Mouse (Mus musculus): ENCODE measurements around the gene Mov10. TPM values are rescaled to one million over a fixed set of nuclear protein-coding genes. Genes with fewer than 3 reads are reported as not detected.
"Not testable (repeated sequence)": the region's sequence is repeated elsewhere in the genome, so short reads cannot be mapped to it uniquely, and the experiment has no call there.

Gene Mov10
- polyA plus RNA-seq, 1 experiment: 14.2 TPM

- no peak for DNase-seq
- 23% methylated on average over 5 of the region's 5 CpGs for WGBS
- H3K36me3 ChIP-seq (ENCODE audit: control insufficient read depth, insufficient read depth, low read length): no peaks in the 10 kb centered on the region
- TF ChIP-seq POLR2A (IDR thresholded peaks at IDR 0.05; ENCODE audit: low read depth, low read length) (no peak), CTCF (conservative IDR thresholded peaks at IDR 0.05; ENCODE audit: insufficient read depth, insufficient read length, low read depth, low read length) (no peak)
- H3K27me3 ChIP-seq (replicated peaks; ENCODE audit: control insufficient read depth, insufficient read depth, low read length): no peaks in the 10 kb centered on the region; the same call in 1 of the 2 replicates
- H3K4me3 ChIP-seq (ENCODE audit: insufficient read depth, low read depth, low read length): 0 out of 2 replicates have a peak overlapping the region, but pooled peaks have one; percentile 36
- H3K27ac ChIP-seq (ENCODE audit: insufficient read depth, low read depth, low read length): no peak overlapping the region
- H3K4me1 ChIP-seq (ENCODE audit: control insufficient read depth, insufficient read depth, low read length): no peaks in the 10 kb centered on the region
Observed at GRCm38 (mm10) chr3:104758869-104759268, 59.5 kb downstream of the Mov10 start.

- 2% methylated on average over 27 of the region's 27 CpGs for WGBS
- Histone ChIP-seq H3K27ac (ENCODE audit: insufficient read depth, low read depth, low read length) (no peak overlapping the region), H3K4me1 (ENCODE audit: control insufficient read depth, insufficient read depth, low read length) (no peaks in the 10 kb centered on the region), H3K27me3 (replicated peaks; ENCODE audit: control insufficient read depth, insufficient read depth, low read length) (no peaks in the 10 kb centered on the region; the same call in 1 of the 2 replicates), H3K4me3 (ENCODE audit: insufficient read depth, low read depth, low read length) (peak overlapping the region; percentile 36; the same call in 1 of the 2 replicates), H3K36me3 (ENCODE audit: control insufficient read depth, insufficient read depth, low read length) (no peaks in the 10 kb centered on the region)
- TF ChIP-seq POLR2A (IDR thresholded peaks at IDR 0.05; ENCODE audit: low read depth, low read length) (no peak), CTCF (conservative IDR thresholded peaks at IDR 0.05; ENCODE audit: insufficient read depth, insufficient read length, low read depth, low read length) (peak; percentile 61)
- DNase-seq: peak; percentile 41
Observed at GRCm38 (mm10) chr3:104758406-104758805, 60.0 kb downstream of the Mov10 start.

GRCm38 (mm10) chr3:104752845-104753244, 65.5 kb downstream of the Mov10 start:
- not testable (repeated sequence) for H3K36me3 ChIP-seq (ENCODE audit: control insufficient read depth, insufficient read depth, low read length); H3K27ac ChIP-seq (ENCODE audit: insufficient read depth, low read depth, low read length); H3K4me1 ChIP-seq (ENCODE audit: control insufficient read depth, insufficient read depth, low read length); H3K4me3 ChIP-seq (ENCODE audit: insufficient read depth, low read depth, low read length); DNase-seq; H3K27me3 ChIP-seq (replicated peaks; ENCODE audit: control insufficient read depth, insufficient read depth, low read length)
- peak; percentile 37 for TF ChIP-seq CTCF (conservative IDR thresholded peaks at IDR 0.05; ENCODE audit: insufficient read depth, insufficient read length, low read depth, low read length)
- WGBS: 22% methylated on average over 24 of the region's 25 CpGs

Other genes starting within 250 kb of the Mov10 start
- gene Slc16a1, start 179.9 kb downstream of the Mov10 start, polyA plus RNA-seq (2012; rRNA removed): 18.3 and 23.1 TPM in 2 replicates
- 3.4 and 4.0 TPM in 2 replicates for gene Ppm1j, start 37.5 kb downstream of the Mov10 start, polyA plus RNA-seq (2012; rRNA removed)
- gene Fam19a3, start 36.7 kb downstream of the Mov10 start, polyA plus RNA-seq (2012; rRNA removed): 0.35 and 0.45 TPM in 2 replicates
- 75.7 and 87.2 TPM in 2 replicates for gene Rhoc, start 30.2 kb downstream of the Mov10 start, polyA plus RNA-seq (2012; rRNA removed)
- 6.3 and 7.4 TPM in 2 replicates for gene St7l, start 45.4 kb upstream of the Mov10 start, polyA plus RNA-seq (2012; rRNA removed)
- 16.0 and 22.1 TPM in 2 replicates for gene Capza1, start 45.9 kb upstream of the Mov10 start, polyA plus RNA-seq (2012; rRNA removed)
- gene Wnt2b, start 143.4 kb upstream of the Mov10 start, polyA plus RNA-seq (2012; rRNA removed): 0.97 and 1.2 TPM in 2 replicates
- gene Cttnbp2nl, start 234.6 kb upstream of the Mov10 start, polyA plus RNA-seq (2012; rRNA removed): 3.6 and 4.2 TPM in 2 replicates
- gene 4930564D02Rik, start 248.3 kb upstream of the Mov10 start, polyA plus RNA-seq (2012; rRNA removed): not detected in 2 replicates

All from kidney, adult 2 months (tissue).